Mouse (Mus musculus) lung, embryonic 14.5 days (tissue): ENCODE results near the gene Nos3. TPM values are rescaled to one million over a fixed set of nuclear protein-coding genes. Genes with fewer than 3 reads are reported as not detected.

ENCODE experiments used
- ATAC-seq: fragments of 200-750 bp; cut with Nextera tagmentation; 2 replicates; pipeline ENCODE4 v1.8.0; 2017; ENCODE audit warnings: mild to moderate bottlenecking, moderate TSS enrichment, moderate library complexity; ENCODE audit not compliant: insufficient read depth
- DNase-seq: peaks from one replicate; pipeline ENCODE4 v3.0.0-alpha.2; 2015
- H3K27ac ChIP-seq: fragments of 300-500 bp; sonication (generic); 2 replicates; pipeline ENCODE4 v1.5.1; 2014; ENCODE audit warnings: low read depth, mild to moderate bottlenecking, moderate library complexity
- H3K27me3 ChIP-seq: fragments of 300-500 bp; sonication (generic); 2 replicates; pipeline ENCODE4 v1.6.1; 2014; ENCODE audit warnings: low read length, control low read depth; ENCODE audit not compliant: insufficient read depth
- H3K36me3 ChIP-seq: fragments of 300-500 bp; sonication (generic); 2 replicates; pipeline ENCODE4 v1.6.1; 2014; ENCODE audit warnings: control low read depth; ENCODE audit not compliant: insufficient read depth
- H3K4me1 ChIP-seq: fragments of 300-500 bp; sonication (generic); 2 replicates; pipeline ENCODE4 v1.6.1; 2014; ENCODE audit warnings: antibody characterized with exemption, control low read depth; ENCODE audit not compliant: insufficient read depth
- H3K4me2 ChIP-seq: fragments of 300-500 bp; sonication (generic); 2 replicates; pipeline ENCODE4 v1.6.1; 2014; ENCODE audit warnings: mild to moderate bottlenecking
- H3K4me3 ChIP-seq: fragments of 300-500 bp; sonication (generic); 2 replicates; pipeline ENCODE4 v1.5.1; 2014; ENCODE audit warnings: low read depth, low read length
- H3K9ac ChIP-seq: fragments of 300-500 bp; sonication (generic); 2 replicates; pipeline ENCODE4 v1.6.1; 2014
- H3K9me3 ChIP-seq: fragments of 300-500 bp; sonication (generic); 2 replicates; pipeline ENCODE4 v1.6.1; 2016; ENCODE audit warnings: low read depth, low read length, control low read depth
- CTCF ChIP-seq: IDR thresholded peaks from 2 replicates; pipeline ENCODE4 v1.5.1; 2016; ENCODE audit warnings: antibody characterized with exemption, low read depth
- WGBS: fragments of 180-500 bp; shearing (Covaris S2); extraction: QIAGEN DNeasy Blood & Tissue Kit; methylation state at CpG from one replicate; pipeline ENCODE4 v1.1.7; 2014; 5-methylcytosine and 5-hydroxymethylcytosine counted together
- polyA plus RNA-seq: library from polyadenylated mRNA; unstranded; fragments of >200 nt; fragmentation: Nextera tagmentation; extraction: Ambion mirVana; gene quantifications from 2 replicates; pipeline ENCODE4 v1.2.1, GENCODE M21; 2014

The Nos3 gene
- polyA plus RNA-seq, 1 experiment from 2014 or later: 15.7 TPM

GRCm38 (mm10) chr5:24343977-24344436, 20.6 kb upstream of the Nos3 start:
- peaks cover 1% of the 10 kb centered on the region; the same call in 1 of the 2 replicates for H3K27me3 ChIP-seq
- DNase-seq (peak; percentile 53), ATAC-seq (no peak)
- no peaks in the 10 kb centered on the region for H3K9me3 ChIP-seq
- no peaks in the 10 kb centered on the region for H3K36me3 ChIP-seq
- 17% methylated on average over 2 of the region's 2 CpGs for WGBS
- peaks cover 50% of the 10 kb centered on the region for H3K4me1 ChIP-seq
- H3K9ac ChIP-seq: no peak overlapping the region
- no peak overlapping the region for H3K4me3 ChIP-seq
- TF ChIP-seq CTCF: no peak
- peak overlapping the region; percentile 43 for H3K4me2 ChIP-seq
- peak overlapping the region; percentile 54; the same call in 1 of the 2 replicates for H3K27ac ChIP-seq

GRCm38 (mm10) chr5:24344477-24345051, 20.0 kb upstream of the Nos3 start:
- DNase-seq (peak; percentile 85), ATAC-seq (peak; percentile 83)
- Histone ChIP-seq H3K27me3 (peaks cover 7% of the 10 kb centered on the region; the same call in 1 of the 2 replicates), H3K9ac (peak overlapping the region; percentile 5; the same call in 1 of the 2 replicates), H3K9me3 (no peaks in the 10 kb centered on the region), H3K4me2 (peak overlapping the region; percentile 43), H3K4me1 (peaks cover 52% of the 10 kb centered on the region), H3K36me3 (no peaks in the 10 kb centered on the region), H3K27ac (peak overlapping the region; percentile 54; the same call in 1 of the 2 replicates), H3K4me3 (no peak overlapping the region)
- WGBS: 13% methylated on average over 12 of the region's 12 CpGs
- TF ChIP-seq CTCF: no peak

GRCm38 (mm10) chr5:24346313-24346712, 18.3 kb upstream of the Nos3 start:
- 78% methylated on average over 7 of the region's 7 CpGs for WGBS
- Histone ChIP-seq H3K4me2 (no peak overlapping the region), H3K9me3 (no peaks in the 10 kb centered on the region), H3K9ac (no peak overlapping the region), H3K4me3 (no peak overlapping the region), H3K27ac (no peak overlapping the region), H3K4me1 (peaks cover 62% of the 10 kb centered on the region), H3K36me3 (no peaks in the 10 kb centered on the region), H3K27me3 (peaks cover 23% of the 10 kb centered on the region)
- no peak for ATAC-seq
- no peak for TF ChIP-seq CTCF
- no peak for DNase-seq

GRCm38 (mm10) chr5:24347186-24347875, 17.3 kb upstream of the Nos3 start:
- peaks cover 25% of the 10 kb centered on the region for H3K27me3 ChIP-seq
- peak overlapping the region; percentile 39; the same call in 1 of the 2 replicates for H3K4me3 ChIP-seq
- 24% methylated on average over 7 of the region's 7 CpGs for whole genome bisulfite sequencing
- peak overlapping the region; percentile 98 for H3K4me2 ChIP-seq
- H3K27ac ChIP-seq: no peak overlapping the region
- DNase-seq (peak; percentile 62), ATAC-seq (no peak)
- H3K9me3 ChIP-seq: no peaks in the 10 kb centered on the region
- H3K4me1 ChIP-seq: peaks cover 61% of the 10 kb centered on the region
- H3K36me3 ChIP-seq: no peaks in the 10 kb centered on the region
- TF ChIP-seq CTCF: no peak
- no peak overlapping the region for H3K9ac ChIP-seq

- WGBS: under 1% methylated on average over 41 of the region's 41 CpGs
- ATAC-seq (peak; percentile 11; the same call in 1 of the 2 replicates), DNase-seq (peak; percentile 82)
- peak overlapping the region; percentile 36; the same call in 1 of the 2 replicates for H3K9ac ChIP-seq
- H3K27ac ChIP-seq: no peak overlapping the region
- H3K4me1 ChIP-seq: peaks cover 56% of the 10 kb centered on the region
- no peaks in the 10 kb centered on the region for H3K36me3 ChIP-seq
- H3K4me3 ChIP-seq: peak overlapping the region; percentile 39
- H3K4me2 ChIP-seq: peak overlapping the region; percentile 98
- no peak for TF ChIP-seq CTCF
- no peaks in the 10 kb centered on the region for H3K9me3 ChIP-seq
- H3K27me3 ChIP-seq: peaks cover 29% of the 10 kb centered on the region
These were observed 16.5 kb upstream of the Nos3 start for GRCm38 (mm10) chr5:24348128-24348527.

GRCm38 (mm10) chr5:24348546-24348945, 16.1 kb upstream of the Nos3 start:
- WGBS: 0% methylated on average over 29 of the region's 30 CpGs
- peak; percentile 88 for DNase-seq
- ATAC-seq: peak; percentile 2; the same call in 1 of the 2 replicates
- Histone ChIP-seq H3K27ac (0 out of 2 replicates have a peak overlapping the region, but pooled peaks have one; percentile 12), H3K9me3 (no peaks in the 10 kb centered on the region), H3K4me3 (peak overlapping the region; percentile 39), H3K4me1 (peaks cover 56% of the 10 kb centered on the region), H3K36me3 (no peaks in the 10 kb centered on the region), H3K27me3 (peaks cover 29% of the 10 kb centered on the region), H3K9ac (peak overlapping the region; percentile 36), H3K4me2 (peak overlapping the region; percentile 98)
- TF ChIP-seq CTCF: no peak

GRCm38 (mm10) chr5:24350073-24350472, 14.5 kb upstream of the Nos3 start:
- 44% methylated on average over 3 of the region's 3 CpGs for WGBS
- Histone ChIP-seq H3K27ac (peak overlapping the region; percentile 46; the same call in 1 of the 2 replicates), H3K27me3 (peaks cover 29% of the 10 kb centered on the region), H3K36me3 (no peaks in the 10 kb centered on the region), H3K9me3 (no peaks in the 10 kb centered on the region), H3K4me3 (peak overlapping the region; percentile 69), H3K4me1 (peaks cover 43% of the 10 kb centered on the region), H3K9ac (peak overlapping the region; percentile 28), H3K4me2 (peak overlapping the region; percentile 98)
- ATAC-seq: no peak
- TF ChIP-seq CTCF: no peak
- DNase-seq: no peak
